Mouse (Mus musculus) lung, adult 2 months (tissue): ENCODE measurements at regions not wholly inside any gene's neighbourhood (a gene's known extent, or its start where the extent isn't known, plus 50 kb on each side); places are given as distances from the start of the nearest gene placed in this dataset.

Experiments used
- DNase-seq: peaks from one replicate; pipeline ENCODE4 v3.0.0; 2022
- H3K4me1 ChIP-seq: fragments of 200-500 bp; 2 replicates; pipeline ENCODE4 v1.6.1; 2011; ENCODE audit warnings: low read length; ENCODE audit not compliant: control insufficient read depth, insufficient read depth
- H3K4me3 ChIP-seq: fragments of 200-500 bp; replicated peaks from 2 replicates; pipeline ENCODE3; 2011; ENCODE audit warnings: low read depth, mild to moderate bottlenecking, control low read depth, low read length; ENCODE audit errors: extremely low read depth
- CTCF ChIP-seq: fragments of 200-500 bp; IDR thresholded peaks from 2 replicates; pipeline ENCODE4 v1.5.1; 2011; ENCODE audit warnings: mild to moderate bottlenecking, low read length, control low read depth; ENCODE audit not compliant: insufficient read depth
- POLR2A ChIP-seq: fragments of 200-500 bp; IDR thresholded peaks from 2 replicates; pipeline ENCODE4 v1.6.1; 2011; ENCODE audit warnings: low read depth, mild to moderate bottlenecking, control low read depth, low read length, borderline replicate concordance; ENCODE audit errors: extremely low read depth
- WGBS: fragments of 180-500 bp; shearing (Covaris S2); methylation state at CpG from one replicate; pipeline ENCODE4 v1.1.7; 2018; 5-methylcytosine and 5-hydroxymethylcytosine counted together

DNA sequence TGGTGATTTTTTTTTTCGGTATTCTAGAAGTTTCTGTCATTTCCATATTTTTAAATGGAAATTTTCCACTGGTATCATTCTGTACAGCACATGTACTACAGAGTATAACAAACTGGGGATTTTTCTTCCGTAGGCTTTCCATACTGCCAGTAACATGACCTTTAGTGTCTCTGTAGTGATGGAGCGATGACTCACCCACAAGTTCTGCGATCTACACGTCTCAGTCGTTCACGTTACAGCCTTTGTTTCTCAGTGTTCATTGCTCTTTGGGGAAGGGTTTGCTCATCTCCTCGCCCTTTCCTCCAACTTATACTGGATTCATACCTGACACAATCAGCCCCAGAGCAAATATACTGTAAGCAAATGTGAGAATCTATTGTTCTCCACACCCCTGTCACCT, 57.8 kb upstream of the Tars start:
- 73% methylated on average over 8 of the region's 8 CpGs for WGBS
- TF ChIP-seq POLR2A (no peak), CTCF (no peak)
- Histone ChIP-seq H3K4me1 (no peaks in the 10 kb centered on the region; the same call in 1 of the 2 replicates), H3K4me3 (no peak overlapping the region)
- no peak for DNase-seq

DNA sequence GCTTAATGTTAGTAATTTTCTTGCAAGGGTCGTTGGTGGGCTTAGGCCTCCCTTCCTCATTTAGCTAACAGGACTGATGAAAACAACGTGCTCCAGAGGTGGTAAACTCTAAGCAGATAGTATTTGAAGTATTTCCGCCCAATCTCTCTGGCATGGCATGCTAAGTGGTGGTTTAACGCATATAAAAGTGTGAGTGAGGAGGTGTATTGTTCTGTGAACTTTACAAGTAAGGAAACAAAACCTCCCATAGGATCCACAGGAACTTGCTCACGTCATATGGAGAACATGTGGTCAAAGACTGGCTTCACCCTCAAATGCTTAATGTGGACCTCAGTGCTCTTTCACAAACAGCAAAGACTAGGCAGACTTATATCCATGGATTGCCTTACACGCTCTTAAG, 56.5 kb upstream of the Tars start:
- H3K4me1 ChIP-seq: no peaks in the 10 kb centered on the region; the same call in 1 of the 2 replicates
- DNase-seq: no peak
- WGBS: 80% methylated on average over 6 of the region's 6 CpGs
- TF ChIP-seq CTCF: no peak
- no peak for TF ChIP-seq POLR2A
- no peak overlapping the region for H3K4me3 ChIP-seq

DNA sequence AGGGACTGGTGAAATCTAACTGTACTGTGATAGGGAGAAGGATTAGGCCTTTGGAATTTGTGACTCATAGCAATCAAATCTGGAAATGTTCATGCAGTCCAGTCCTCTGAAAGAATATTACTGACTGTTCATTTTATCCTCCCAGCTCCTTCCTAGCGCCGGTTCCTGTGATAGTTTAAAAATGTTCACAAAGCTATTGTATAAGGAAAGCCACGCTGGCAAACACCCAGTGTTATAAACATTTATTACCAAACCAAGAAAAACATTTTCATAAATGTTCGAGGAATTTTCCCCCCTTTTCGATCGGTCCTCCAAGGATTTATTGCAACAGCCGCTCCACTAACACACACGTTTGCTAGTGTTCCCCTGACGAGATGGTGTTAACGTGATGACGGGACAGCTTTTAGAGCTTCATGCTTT, 55.9 kb upstream of the Tars start:
- 44% methylated on average over 11 of the region's 11 CpGs for WGBS
- no peak for DNase-seq
- Histone ChIP-seq H3K4me3 (no peak overlapping the region), H3K4me1 (no peaks in the 10 kb centered on the region; the same call in 1 of the 2 replicates)
- TF ChIP-seq POLR2A (no peak), CTCF (no peak)

DNA sequence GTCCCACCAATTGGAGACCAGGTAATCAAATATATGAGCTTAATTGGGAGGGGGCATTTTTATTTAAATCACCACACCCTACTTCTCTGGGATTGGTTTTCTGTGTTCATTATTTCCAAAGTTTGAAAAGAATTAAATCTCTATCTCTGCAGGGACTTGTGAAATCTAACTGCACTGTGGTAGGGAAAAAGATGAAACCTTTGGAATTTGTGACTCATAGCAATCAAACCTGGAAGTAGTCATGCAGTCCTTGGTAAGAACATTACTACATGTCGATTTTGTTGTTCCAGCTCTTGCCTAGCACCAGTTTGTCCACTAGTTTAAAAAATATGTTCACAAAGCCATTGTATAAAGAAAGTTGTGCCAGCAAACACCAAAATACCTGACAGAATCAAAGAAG, 54.5 kb upstream of the Tars start:
- DNase-seq: no peak
- H3K4me3 ChIP-seq: no peak overlapping the region
- no peak for TF ChIP-seq POLR2A
- no peak for TF ChIP-seq CTCF
- WGBS: 83% methylated on average over 1 of the region's 1 CpGs
- H3K4me1 ChIP-seq: no peaks in the 10 kb centered on the region; the same call in 1 of the 2 replicates

DNA sequence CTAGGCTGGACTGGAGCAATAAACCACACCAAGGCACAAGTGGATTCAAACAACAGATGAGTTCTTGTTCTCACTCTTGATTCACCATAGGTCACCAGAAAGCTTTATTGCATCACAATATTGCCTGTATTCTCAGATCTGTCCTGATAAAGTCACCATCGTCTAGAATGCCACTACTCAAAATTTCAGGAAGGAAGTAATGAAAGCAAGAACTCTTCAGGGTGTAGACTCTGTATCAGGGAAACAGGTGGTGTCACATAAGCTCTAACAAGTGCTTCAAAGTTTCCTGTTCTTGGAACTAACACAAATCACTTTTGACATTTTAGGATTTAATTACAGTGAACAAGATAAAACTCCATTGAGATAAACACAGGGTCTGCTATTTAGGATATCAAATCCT, 52.2 kb upstream of the Tars start:
- TF ChIP-seq CTCF (no peak), POLR2A (no peak)
- no peak for DNase-seq
- Histone ChIP-seq H3K4me3 (no peak overlapping the region), H3K4me1 (no peaks in the 10 kb centered on the region; the same call in 1 of the 2 replicates)
- WGBS: 35% methylated on average over 1 of the region's 1 CpGs
